Mouse (Mus musculus) large intestine, adult 2 months (tissue): ENCODE results near the gene Parp1. TPM values are rescaled to one million over a fixed set of nuclear protein-coding genes. Genes with fewer than 3 reads are reported as not detected.
"Not testable (repeated sequence)": the region's sequence is repeated elsewhere in the genome, so short reads cannot be mapped to it uniquely, and the experiment has no call there.

Experiments
- DNase-seq: peaks from one replicate; pipeline ENCODE4 v3.0.0-alpha.2; 2012; ENCODE audit warnings: low read depth, low spot score
- WGBS: fragments of 180-500 bp; shearing (Covaris S2); methylation state at CpG from one replicate; pipeline ENCODE4 v1.1.7; 2018; 5-methylcytosine and 5-hydroxymethylcytosine counted together
- polyA plus RNA-seq: library from polyadenylated mRNA; depleted of rRNA; stranded (reverse); fragments of >200 nt; gene quantifications from 2 replicates; pipeline ENCODE4 v1.2.3, GENCODE M21; 2012

Parp1 gene
- polyA plus RNA-seq, 1 experiment = 17.2 TPM

DNA sequence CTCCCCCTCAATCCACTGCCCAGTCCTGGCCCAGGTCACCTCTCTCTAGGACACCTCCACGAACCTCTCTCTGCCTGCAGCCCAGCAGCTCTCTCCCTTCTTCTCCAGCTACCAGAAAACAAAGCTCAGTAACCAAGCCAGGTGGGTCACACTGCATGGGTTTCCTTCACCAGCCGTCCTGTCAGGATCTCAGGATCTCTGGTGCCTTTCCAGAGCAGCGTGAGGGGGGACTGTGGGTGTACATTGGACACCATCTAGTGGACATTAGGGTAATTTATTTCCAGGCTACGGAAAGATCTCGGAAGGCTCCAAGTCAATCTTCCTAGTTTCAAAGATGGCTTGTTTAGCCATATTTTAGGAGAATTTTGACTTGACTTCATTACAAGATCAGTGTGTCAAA, 18.0 kb upstream of the Parp1 start:
- DNase-seq = no peak
- WGBS = 21% methylated on average over 5 of the region's 5 CpGs

DNA sequence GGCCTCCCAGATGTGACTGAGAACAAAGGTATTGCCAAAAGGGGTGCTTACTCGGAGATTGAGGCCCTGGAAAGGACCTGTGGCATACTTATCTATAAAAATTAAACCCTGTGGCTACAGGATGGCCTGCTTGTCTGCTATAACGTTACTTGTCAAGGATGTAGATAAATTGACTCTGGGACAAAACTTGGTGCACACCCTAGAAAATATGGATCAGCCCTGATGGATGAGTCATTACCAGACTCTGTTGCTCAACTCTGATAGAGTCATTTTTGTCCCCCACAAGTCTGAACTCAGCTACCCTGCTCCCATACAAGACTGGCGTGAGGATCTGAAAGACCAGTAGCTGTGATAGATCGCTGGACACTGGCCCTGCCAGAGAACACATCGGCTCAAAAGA, 11.8 kb upstream of the Parp1 start:
- WGBS = 78% methylated on average over 5 of the region's 5 CpGs
- DNase-seq = no peak

DNA sequence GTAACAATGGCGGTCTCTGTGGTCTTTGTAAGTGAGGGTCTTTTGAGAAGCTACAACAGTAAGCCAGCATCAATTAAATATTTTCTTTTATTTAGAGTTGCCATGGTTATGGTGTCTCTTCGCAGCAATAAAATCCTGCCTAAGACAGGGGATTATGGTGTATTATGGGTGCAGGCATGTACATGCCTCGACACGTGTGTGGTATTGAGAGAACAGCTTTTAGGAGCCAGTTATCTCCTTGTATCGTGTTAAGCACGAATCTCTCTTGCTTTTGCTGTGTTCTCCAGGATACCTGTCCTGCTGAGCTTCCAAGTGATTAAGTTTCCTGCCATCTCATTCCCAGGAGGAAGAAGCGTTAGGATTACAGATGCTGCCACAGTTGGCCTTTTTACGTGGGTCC, 9.3 kb upstream of the Parp1 start:
- DNase-seq = no peak
- WGBS = 81% methylated on average over 8 of the region's 8 CpGs

DNA sequence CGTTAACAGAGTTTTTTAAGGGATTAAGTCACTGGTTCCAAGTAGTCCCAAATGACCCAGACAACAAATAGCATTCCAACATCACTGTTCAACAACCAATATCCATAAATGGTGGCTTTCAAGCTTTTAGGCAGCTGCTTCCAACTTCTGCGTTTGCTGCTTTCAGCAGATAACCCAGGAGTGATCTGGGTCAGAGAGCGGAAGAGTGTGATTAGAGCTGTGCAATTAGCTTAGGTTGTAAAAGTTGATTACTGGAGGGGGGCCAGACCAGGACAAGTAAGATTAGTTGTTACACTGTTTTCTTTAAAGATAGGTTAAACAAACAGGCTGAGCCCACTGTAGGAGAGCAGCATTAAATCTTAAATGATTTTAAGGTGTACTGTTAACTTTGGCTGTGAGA, 7.5 kb upstream of the Parp1 start:
- no peak for DNase-seq
- 12% methylated on average over 3 of the region's 3 CpGs for WGBS

DNA sequence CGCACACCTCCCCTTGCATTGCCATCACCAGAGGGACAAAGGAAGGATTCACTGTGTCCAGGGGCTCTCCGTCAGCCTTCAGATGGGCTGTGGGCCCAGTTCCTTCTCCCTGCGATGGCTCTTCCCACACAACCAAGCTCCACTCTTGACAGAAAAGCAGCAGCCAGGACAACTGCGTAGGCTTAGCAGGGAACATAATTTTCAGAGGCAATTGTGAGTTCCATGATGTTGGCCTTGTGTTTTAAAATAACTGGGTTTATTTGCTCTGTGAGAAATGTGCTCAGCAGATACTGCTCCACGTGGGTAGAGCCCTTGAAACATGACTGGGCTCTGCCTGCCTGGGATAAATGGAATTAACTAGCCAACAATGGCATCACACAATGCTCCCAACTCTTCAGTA, 3.8 kb upstream of the Parp1 start:
- no peak for DNase-seq
- WGBS = 86% methylated on average over 5 of the region's 5 CpGs

DNA sequence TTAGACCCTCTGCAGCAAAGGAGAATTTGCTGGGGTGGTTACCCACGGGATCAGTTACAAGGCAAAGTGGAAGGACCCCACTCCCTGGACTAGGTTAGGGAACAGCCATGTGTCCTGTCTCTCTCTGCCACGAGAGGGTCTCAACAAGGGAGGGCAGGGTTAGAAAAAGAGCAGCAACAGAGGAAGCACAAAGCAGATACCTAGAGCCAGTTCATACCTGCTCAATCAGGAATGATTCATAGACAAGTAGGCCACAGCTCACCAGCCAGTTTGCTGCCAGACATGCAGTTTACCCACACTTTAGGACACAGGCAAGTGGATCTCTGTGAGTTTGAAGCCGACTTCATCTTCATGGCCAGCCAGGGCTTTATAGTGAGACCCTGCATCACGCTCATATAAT, 963 bp upstream of the Parp1 start:
- 86% methylated on average over 4 of the region's 4 CpGs for WGBS
- no peak for DNase-seq

DNA sequence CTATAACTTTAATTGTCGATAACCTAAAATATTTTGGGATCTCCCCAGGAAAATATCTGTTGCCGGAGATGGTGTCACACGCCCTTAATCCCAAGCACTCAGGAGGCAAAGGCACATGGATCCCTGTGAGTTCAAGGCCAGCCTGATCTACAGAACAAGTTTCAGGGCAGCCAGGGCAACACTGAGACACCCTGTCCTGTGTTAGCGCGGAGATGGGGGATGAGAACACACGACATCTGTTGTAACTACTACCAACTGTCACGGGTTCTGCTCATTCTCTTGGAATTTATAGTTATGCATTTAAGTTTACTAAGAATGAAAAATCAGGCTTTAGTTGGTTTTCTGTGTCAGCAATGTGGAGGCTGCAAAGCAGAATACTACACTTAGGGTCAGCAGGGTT, 476 bp upstream of the Parp1 start:
- WGBS = 59% methylated on average over 7 of the region's 7 CpGs
- no peak for DNase-seq

DNA sequence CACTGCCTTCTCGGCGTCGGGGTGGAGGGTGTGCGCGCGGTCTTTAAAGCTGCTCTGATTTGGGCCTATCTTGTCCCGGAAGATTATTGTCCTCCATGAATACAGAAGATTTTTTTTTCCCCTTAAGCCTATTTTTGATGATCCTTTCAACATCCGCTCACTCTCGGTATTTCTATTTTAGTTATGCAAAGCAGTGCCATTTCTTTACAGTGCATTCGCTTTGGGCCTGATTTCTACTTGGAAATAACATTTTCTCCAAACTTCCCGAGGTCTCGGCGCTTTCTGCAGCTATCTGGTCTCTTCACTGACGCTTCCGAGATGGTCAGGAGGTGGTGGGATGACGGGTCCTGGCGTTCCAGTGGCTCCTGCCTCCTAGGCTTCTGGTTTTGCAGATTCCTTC, 729 bp downstream of the Parp1 start:
- no peak for DNase-seq
- under 1% methylated on average over 17 of the region's 17 CpGs for WGBS

DNA sequence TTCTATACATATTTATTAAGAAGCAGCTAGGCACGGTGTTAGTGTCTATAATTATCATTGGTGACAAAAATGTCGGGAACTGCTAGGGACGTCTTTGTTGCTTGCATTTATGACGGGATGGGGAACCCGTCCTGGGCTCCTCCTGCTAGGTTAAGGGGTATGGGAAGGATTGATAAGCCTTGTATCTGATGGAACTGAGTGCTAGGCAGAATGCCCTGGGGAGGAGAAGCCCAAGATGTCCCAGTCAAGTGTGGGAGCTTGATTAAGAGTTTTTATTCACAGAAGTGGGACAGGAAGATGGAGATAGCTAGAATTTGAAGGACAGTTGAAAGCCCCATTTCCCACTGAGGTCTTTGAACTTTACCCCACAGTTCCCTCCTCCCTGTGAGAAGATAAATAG, 1.5 kb downstream of the Parp1 start:
- 13% methylated on average over 5 of the region's 5 CpGs for WGBS
- DNase-seq = no peak

DNA sequence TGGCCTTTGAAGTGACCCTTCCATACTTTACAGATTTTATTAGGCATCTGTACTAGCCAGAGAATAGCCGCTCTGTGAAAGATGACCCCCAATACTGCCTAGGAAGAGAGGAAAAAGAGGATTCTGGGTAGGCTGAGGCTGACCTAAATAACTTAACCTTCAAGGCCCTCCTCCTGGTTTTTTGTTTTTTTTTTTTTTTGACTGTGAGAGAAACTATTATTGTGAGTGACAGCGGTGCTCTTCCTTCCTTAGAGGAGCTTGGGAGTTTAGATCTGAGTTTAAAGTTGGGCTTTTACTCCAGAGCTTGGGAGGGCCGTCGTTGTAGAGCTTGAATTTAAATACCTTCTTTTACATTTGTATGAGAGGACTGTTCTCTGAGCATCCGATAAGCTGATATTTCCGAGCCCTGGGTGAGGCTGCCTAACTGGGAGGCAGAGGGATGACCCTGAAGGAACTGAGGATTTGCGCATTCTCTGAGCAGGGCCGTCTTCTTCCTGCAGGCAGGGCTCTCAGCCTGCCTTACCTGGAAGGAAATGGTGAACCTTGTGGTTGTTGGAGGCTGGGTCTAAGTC, 2.4 kb downstream of the Parp1 start:
- no peak for DNase-seq
- WGBS = 88% methylated on average over 8 of the region's 8 CpGs

DNA sequence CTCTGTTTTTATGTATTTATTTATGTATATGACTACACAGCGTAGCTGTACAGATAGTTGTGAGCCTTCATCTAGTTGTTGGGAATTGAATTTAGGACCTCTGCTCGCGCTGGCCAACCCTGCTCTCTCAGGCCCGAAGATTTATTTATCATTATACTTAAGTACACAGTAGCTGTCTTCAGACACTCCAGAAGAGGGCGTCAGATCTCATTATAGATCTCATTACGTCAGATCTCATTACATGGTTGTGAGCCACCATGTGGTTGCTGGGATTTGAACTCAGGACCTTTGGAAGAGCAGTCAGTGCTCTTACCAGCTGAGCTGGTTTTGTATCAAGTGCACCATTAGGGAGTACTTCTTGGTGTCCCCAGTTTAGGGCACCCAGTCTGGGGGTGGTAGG, 3.0 kb downstream of the Parp1 start:
- not testable (repeated sequence) for DNase-seq
- 82% methylated on average over 6 of the region's 6 CpGs for WGBS

DNA sequence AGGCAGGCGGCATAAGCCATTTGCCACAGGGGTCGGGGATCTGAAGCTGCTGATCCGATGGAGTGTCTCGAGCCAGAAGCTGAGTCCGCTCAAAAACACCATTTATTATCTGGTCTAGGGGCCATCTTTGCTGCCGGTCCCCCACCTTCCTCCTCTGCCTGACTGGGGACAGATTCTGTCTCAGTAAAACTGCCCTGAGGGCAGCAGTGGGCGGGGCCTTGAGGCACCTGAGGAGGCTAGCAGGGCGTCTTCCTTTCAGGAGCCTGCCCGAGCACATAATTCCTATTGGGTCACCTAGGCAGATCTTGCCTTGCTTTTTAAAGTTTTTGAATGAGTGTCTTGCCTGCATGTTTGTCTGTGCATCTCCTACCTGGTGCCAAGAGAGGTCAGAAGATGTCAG, 3.4 kb downstream of the Parp1 start:
- DNase-seq = no peak
- WGBS = 91% methylated on average over 9 of the region's 9 CpGs

DNA sequence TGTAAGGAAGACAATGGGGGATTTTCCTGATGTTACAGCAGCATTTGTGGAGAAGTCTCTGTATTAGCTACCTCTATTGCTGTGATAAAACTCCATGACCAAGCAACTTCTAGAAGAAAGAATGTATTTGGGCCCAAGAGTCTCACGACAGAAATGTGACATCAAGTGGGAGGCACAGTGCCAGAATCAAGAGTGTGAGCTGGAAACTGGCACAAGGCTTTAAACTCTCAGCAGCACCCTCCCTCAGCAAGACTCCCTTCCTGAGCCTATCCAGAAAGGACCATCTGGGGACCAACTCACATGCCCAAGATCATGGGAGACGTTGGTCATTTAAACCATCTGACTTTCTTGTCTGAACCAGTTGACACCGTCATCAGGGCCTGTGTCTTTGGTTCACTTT, 7.8 kb downstream of the Parp1 start:
- 73% methylated on average over 3 of the region's 3 CpGs for WGBS
- DNase-seq = no peak

DNA sequence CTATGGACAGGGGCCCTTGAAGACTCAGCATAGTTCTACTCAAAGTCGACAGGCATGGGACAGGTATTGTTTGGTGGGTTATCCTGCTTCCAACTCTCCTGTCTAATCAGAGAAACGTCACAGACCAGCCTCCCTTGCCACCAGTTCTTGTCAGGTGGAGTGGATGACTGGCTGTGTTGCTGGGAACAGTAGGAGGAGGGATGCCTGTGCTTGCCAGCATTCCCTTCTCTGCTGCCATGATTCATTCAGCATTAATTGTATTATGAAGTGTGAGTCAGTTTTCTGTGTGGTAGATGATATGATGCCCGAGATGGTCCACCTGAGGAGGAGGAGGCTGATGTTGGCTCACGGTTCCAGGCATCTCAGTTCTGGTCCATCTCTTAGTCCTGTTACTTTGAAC, 9.1 kb downstream of the Parp1 start:
- 87% methylated on average over 4 of the region's 4 CpGs for WGBS
- DNase-seq = no peak

DNA sequence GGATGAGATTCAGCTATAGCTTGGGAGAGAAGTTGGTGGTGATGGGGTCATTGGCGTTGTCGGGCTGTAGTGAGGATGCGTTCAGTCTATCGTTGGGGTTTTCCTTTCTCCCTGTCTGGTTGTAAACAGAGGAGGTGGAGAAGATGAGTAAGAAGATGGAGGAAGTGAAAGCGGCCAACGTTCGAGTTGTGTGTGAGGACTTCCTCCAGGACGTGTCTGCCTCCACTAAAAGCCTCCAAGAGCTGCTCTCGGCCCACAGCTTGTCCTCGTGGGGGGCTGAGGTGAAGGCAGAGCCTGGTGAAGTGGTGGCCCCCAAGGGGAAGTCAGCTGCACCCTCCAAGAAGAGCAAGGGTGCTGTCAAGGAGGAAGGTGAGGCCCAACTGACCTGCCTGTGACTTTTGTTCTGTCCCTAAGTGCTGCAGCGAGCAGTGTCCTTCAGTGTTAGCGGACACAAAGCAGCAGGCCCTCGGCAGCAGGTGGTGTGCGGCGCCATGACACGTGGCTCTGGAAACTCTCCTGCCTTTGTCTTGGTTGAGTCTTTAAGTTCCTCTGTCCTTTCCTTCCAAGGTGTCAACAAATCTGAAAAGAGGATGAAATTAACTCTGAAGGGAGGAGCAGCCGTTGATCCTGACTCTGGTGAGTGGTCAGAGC, 19.2 kb downstream of the Parp1 start:
- 84% methylated on average over 17 of the region's 17 CpGs for WGBS
- DNase-seq = no peak

DNA sequence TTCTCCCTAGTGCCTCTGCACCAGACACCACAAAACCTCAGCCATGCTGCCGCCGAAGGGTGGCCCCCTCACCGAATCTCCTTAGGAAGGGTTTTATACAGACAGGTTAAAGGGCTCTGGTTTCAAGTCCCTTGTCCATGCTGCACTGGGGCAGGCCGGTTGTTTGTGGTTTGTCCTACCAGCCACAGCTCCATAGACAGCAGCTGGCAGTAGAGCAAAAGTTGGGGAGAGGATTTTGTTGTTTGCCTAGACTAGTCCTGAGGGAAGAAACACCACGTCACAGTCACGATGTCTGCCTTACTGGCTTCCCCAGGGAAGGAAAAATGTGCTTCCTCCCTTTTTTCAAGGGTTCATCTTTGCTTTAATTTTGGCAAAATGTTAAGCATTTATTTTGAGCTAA, 31.9 kb downstream of the Parp1 start:
- 80% methylated on average over 6 of the region's 6 CpGs for WGBS
- DNase-seq = no peak

DNA sequence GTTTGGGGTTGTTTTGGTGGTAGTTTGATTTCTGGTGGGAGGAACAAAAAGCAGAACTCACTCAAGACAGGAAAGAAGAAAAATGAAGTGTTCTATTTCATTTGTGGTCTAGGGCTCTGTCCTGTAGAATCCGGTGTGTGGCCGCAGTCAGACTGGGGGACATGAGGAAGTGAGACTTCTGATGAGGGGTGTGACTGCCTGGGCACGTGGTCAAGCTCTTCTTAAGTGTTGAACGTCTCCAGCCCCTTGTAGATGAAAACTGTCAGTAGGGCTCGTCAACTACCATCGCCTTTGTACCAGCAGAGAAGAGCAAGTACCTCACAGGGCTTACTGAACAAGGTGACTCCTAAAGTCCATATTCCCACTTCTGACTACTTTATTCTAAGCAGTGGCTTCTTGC, 33.1 kb downstream of the Parp1 start:
- DNase-seq = no peak
- WGBS = 80% methylated on average over 6 of the region's 6 CpGs

DNA sequence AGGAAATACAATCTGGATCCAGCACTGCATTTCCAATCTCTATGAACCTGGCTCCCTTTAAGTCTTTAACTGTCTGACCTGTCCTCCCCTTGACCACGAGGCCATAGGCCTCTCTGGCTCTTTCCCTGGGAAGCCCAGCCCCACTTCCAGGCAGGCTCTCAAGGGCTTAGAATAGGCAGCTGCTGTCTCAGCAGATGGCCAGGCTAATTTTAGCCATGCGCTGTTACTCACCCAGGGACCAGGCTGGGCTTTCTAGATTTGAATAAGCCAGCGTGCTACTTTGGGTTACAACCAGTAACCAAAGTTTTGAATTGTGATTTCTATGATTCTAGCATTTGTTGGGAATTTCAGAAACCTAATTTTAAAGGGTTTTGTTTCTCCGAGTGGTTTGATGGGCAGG, 35.9 kb downstream of the Parp1 start:
- 70% methylated on average over 4 of the region's 4 CpGs for WGBS
- no peak for DNase-seq

DNA sequence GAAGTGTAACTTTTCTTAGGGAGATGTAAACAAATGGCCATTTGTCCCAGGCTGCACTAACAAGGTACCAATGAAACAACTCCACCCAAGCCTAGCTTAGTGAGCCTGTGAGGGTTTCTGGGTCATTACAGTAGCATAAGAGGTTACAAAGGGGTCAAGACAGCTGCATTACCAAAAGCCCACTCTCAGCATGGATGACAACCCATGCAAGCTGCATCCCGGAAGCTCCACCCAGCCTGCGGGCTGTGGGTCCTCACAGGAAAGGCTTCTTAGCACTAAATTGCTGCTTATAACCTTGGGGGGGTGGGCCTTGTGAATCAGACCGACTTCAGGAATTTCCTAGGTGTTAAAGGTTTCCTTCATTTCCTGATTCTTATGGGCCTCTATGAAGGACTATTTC, 37.4 kb downstream of the Parp1 start:
- 57% methylated on average over 3 of the region's 3 CpGs for WGBS
- no peak for DNase-seq

DNA sequence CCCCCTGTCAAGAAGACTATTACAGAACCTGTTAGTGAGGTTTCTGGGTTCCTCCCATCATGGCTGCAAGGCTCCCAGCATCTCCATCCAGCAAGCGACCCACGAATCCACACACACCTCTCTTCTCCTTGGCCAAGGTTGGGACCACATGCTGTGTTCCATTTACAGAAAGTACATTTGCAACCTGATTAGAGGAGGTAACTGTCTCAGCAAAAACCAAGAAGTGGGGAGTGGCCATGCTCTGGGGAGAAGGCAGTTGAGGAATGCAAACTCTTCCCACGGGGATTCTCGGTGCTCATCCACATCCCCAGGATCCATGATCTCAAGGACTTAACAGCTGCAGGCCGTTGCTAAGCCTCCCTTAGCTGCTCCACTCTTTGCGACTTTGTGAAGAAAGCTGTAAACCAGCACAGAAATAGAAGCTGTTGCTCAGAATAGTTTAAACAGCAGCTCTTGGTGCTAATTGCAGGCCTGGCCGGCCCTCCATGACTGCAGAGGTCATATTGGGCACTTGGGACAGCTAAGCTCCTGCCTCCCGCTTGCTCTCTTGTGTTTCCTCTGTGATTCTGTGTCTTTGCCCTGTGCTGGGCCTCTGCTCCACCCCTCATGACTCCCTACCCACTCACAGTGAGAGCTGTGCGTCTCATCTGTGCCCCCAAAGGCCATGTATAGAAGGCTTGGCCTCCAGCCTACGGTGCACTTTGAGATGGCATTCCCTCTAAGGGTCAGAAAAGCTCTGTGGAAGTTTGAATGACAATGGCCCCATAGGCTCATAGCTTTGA, 38.3 kb downstream of the Parp1 start:
- WGBS = 68% methylated on average over 10 of the region's 10 CpGs
- DNase-seq = no peak

DNA sequence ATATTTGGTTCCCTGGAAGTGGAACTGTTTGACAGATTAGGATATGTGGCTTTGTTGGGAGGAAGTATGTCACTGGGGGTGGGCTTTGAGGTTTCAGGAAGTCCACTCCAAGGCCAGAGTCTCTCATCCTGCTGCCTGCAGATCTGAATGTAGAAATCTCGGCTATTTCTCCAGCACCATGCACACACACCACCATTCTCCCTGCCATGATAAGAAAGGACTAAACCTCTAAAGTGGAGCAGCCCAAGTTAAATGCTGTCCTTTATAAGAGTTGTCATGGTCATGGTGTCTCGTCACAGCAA, 38.8 kb downstream of the Parp1 start:
- no peak for DNase-seq
- WGBS = 82% methylated on average over 2 of the region's 2 CpGs
